Mouse (Mus musculus): ENCODE results near the gene Dhrs3. TPM values are rescaled to one million over a fixed set of nuclear protein-coding genes. Genes with fewer than 3 reads are reported as not detected.

Gene Dhrs3
- total RNA-seq, 2 experiments from 2014 or later: 59.5 to 63.7 TPM

DNA sequence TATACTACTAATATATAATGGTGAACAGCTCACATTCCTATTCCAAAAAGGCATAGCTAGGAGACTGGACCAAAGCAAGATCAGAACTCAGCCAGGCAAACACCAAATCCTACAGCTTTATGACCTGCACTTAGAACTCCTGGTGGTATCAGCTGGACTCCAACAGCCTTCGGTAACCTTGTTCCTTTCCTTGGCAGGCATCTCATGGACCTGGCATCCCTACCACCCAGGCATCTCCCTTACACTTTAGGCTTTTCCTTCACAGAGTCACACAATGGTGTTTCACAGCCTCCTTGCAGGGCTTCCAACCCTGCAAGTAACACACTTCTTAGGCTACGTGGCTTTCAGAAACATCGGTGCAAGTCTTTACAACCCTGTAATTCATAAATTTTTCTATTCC lies 75.7 kb downstream of the Dhrs3 start:
- DNase-seq: peak; percentile 48
- no peak for TF ChIP-seq CTCF (IDR thresholded peaks at IDR 0.05)
- H3K27ac ChIP-seq: 0 out of 2 replicates have a peak overlapping the region, but pooled peaks have one; percentile 1
- intact Hi-C loops (cut with DNase I): no loop called here
- no peak overlapping the region for H3K4me3 ChIP-seq

DNA sequence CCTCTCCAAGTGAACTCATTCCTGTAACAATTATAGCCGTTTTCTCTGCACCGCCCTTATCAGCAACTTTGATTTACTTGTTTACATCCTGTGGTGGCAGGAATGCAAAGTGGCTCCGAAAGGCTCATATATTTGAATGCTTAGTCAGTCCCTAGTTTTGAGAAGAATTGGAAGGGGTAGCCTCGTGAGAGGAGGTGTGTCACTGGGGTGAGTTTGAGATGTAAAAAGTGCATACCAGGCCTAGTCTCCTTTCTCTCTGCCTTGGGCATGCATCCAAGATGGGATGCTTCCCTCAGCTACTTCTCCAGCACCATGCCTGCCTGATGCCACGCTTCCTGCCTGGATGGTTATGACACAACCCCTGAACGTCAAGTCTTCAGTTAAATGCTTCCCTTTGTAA lies 76.4 kb downstream of the Dhrs3 start:
- no peak for TF ChIP-seq CTCF (IDR thresholded peaks at IDR 0.05)
- intact Hi-C loops (cut with DNase I): no loop called here
- H3K4me3 ChIP-seq: no peak overlapping the region
- no peak for DNase-seq
- H3K27ac ChIP-seq: peak overlapping the region; percentile 31

DNA sequence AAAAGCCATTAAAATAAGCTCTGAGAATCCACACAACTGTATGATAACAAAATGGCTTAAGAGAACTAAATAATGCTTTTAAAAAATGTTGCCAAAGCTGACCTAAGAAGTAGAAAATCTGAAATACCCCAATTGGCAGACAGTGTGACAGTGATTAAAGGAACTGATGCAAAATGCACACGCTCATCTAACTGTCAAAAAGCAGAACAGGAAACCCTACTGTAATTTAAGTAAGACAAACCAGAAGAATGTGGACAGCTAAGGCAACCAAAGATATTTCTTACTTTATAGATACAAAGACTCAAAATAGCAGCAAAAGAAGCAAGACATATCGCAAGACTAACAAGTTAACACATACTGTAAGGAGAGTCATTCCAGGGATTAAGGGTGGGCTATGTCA lies 78.4 kb downstream of the Dhrs3 start:
- TF ChIP-seq CTCF (IDR thresholded peaks at IDR 0.05): no peak
- DNase-seq: no peak
- H3K27ac ChIP-seq: no peak overlapping the region
- intact Hi-C loops (cut with DNase I): no loop called here
- no peak overlapping the region for H3K4me3 ChIP-seq

DNA sequence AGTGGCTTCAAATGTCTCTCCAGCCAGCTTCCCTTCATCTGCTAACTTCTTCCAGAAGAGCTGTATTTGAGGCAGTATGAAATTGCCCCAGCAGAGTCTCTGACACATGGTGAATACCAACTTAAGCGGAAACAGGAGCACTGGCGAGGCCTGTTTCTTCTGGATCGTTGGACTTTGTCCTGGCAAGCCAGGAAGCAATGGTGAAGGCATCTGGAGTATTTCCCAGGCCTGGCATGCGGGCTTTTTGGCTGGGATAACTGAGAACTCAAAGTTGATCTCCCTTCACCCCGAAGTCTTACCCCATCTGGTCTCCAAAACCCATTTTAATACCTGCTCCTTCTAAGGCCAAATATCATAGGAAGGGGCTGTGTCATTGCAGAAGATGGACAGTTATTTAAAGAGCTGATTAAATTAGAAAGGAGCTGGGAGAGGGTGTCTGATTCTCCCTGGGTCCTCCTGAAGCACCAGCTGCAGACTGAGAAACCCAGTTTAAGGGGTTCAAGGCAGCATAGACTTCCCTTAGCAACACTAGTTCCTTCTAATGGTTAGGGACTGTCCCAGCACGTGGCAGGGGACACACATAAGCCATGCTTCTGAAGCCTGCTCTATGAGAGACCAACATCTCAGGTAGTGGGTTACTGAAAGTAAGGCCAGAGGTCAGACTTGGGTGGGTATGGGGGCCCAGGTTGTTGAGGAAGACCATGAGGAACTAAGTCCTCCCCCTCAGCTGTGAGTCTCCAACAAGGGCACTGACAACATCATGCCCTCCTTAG lies 80.5 kb downstream of the Dhrs3 start:
- peak; percentile 68 for DNase-seq
- TF ChIP-seq CTCF (IDR thresholded peaks at IDR 0.05): no peak
- intact Hi-C loops (cut with DNase I): no loop called here
- Histone ChIP-seq H3K4me3 (no peak overlapping the region), H3K27ac (peak overlapping the region; percentile 64)

DNA sequence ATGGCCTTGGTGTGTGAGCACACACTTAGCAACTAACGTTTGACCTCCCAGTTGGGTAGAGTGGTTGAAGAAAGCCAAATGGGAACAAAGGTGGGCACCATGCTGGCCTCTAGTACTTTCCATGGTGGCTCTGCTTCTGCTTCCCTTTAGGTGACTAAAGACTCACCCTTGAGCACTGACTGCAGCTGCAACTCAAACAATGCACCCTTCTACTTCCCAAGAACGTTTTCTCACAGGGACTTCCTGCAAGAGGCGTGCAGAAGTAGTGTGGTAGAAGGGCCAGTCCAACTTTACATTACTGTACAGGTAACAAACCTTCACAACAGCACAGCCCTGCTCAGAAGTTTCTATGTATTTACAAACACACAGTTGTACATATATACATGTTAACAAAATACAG lies 81.8 kb downstream of the Dhrs3 start:
- Histone ChIP-seq H3K4me3 (no peak overlapping the region), H3K27ac (no peak overlapping the region)
- intact Hi-C loops (cut with DNase I): no loop called here
- no peak for TF ChIP-seq CTCF (IDR thresholded peaks at IDR 0.05)
- no peak for DNase-seq

DNA sequence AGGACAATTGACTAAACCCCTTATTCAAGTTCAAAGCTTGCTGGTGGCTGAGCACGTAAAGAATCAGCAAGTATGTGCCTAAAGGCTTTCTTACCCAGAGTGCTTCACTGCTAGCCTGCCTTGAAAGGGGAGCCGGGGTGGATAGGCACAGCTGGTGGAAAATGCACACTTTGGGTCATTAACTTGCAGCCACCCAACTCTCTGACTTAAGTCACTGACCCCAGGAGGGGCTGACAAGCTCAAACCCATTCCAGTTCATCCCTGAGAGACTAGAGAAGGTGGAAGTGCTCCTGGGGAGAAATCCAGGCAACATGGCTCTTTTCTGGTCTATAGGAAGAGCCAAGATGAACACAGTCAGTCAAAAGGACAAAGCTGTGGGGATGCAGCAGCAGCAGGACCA lies 82.9 kb downstream of the Dhrs3 start:
- intact Hi-C loops (cut with DNase I): no loop called here
- no peak overlapping the region for H3K27ac ChIP-seq
- no peak for TF ChIP-seq CTCF (IDR thresholded peaks at IDR 0.05)

DNA sequence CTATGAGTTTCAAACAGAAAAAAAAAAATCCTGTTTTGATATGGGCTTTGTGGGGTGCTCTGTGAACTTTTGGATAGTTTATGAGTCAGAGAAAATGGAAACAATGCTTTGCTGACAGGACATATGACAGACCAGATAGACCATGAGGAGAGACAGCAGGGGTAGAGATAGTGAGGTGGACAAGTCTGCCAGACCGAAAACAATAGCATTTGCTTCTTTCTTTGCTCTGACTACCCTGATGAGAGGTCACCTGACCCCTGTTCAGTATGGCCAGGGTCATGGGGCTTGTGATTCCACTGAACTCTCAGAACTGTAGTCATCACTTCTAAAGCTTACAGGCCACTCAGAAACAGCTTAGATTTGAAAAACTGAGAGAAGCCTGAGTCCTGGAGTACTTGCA lies 84.4 kb downstream of the Dhrs3 start:
- intact Hi-C loops (cut with DNase I): no loop called here
- H3K4me3 ChIP-seq: no peak overlapping the region
- TF ChIP-seq CTCF (IDR thresholded peaks at IDR 0.05): no peak
- peak overlapping the region; percentile 35 for H3K27ac ChIP-seq
- no peak for DNase-seq

More for the DNA sequence above, 82.9 kb downstream of the Dhrs3 start:
- DNase-seq: no peak
- H3K4me3 ChIP-seq: no peak overlapping the region

Other genes with a start within 250 kb of the Dhrs3 start
- gene Gm436, start 206.5 kb upstream of the Dhrs3 start, total RNA-seq (2021): not detected
- not detected for gene Gm13178, start 171.4 kb upstream of the Dhrs3 start, total RNA-seq (2021)
- gene Gm438, start 106.2 kb upstream of the Dhrs3 start, total RNA-seq (2021): not detected

Measured in gastrocnemius, adult 2 months (tissue).